16 mouse cellular contexts compared by ENCODE assay signal in genomic region chr1:154511736-154512135, GRCm38 (mm10).
DNase-seq lines count a peak whose midpoint lies in the region.
"Had no signal": no experiment of that assay in that cellular context is flagged by ENCODE, and none has a peak within 500 bp of the region (broad histone marks: within the 10 kb centered on the region; RNA-seq: fewer than 3 reads in every experiment).

No protein-coding gene starts in this region.

- peak; percentile 42 for DNase-seq in layer of hippocampus, adult 11-12 months (ENCODE audit: low spot score)
- no peak for DNase-seq in layer of hippocampus, adult 8-10 months (ENCODE audit: low spot score in 2 of 2)
- DNase-seq in layer of hippocampus, adult 9-10 months (ENCODE audit: low spot score) = peak; percentile 48
- no peak for DNase-seq in layer of hippocampus, postnatal 36 days
- peak; percentile 31 for DNase-seq in brain, adult 2 months (ENCODE audit: low read depth, low spot score)
- DNase-seq: adrenal gland, adult 8-10 months; adrenal gland, postnatal 14 days; adrenal gland, postnatal 36 days; B cell, adult 2 months; cerebellum, adult 11 months; cerebellum, adult 18-20 months; cerebellum, adult 8-10 months; cerebellum, adult 9-11 months; cerebellum, postnatal 14 days; cerebellum, postnatal 36 days; embryo, embryonic 11 days had no signal

Comparison
In these comparisons a context has a peak if more than half of its experiments do, and no peak if none do; other contexts are left out.
1. DNase-seq: peak in layer of hippocampus, adult 11-12 months (single experiment), layer of hippocampus, adult 9-10 months (single experiment) and brain, adult 2 months (single experiment); none in layer of hippocampus, adult 8-10 months (0 of 2) and layer of hippocampus, postnatal 36 days (0 of 2).